Mouse (Mus musculus): Measurements from ENCODE around the gene Tctex1d1. TPM values are rescaled to one million over a fixed set of nuclear protein-coding genes. Genes with fewer than 3 reads are reported as not detected.
A peak's percentile ranks its signal among the peaks of the same experiment; 100 is the strongest.

Gene Tctex1d1
- polyA plus RNA-seq, 1 experiment from 2014 or later = 0.37 TPM

DNA sequence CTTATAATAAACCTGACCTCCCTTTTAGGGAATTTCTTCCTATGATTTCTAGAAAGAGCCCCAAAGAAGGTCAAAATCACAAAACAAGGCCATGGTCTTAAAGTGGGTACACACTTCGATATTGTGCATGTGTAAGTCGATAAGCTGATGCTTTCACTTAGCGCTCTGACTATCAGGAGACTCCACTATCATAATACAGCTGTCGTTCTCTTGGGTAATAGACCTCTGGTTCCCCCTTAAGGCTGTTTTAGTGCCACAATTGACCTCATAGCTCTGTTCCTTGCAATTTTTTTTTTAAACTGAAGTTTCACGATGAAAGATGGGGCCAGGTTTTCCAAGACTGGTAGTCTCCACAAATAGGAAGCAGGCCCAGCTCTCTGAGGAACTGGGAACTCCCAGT lies 979 bp downstream of the Tctex1d1 start:
- Histone ChIP-seq H3K9ac (ENCODE audit: low read length) (no peak overlapping the region), H3K27me3 (ENCODE audit: control insufficient read depth, insufficient read depth, low read length) (peaks cover 6% of the 10 kb centered on the region; the same call in 1 of the 2 replicates), H3K4me2 (ENCODE audit: low read depth, severe bottlenecking) (no peak overlapping the region), H3K36me3 (ENCODE audit: control insufficient read depth, insufficient read depth, low read length) (no peaks in the 10 kb centered on the region), H3K9me3 (ENCODE audit: control insufficient read depth, low read length) (no peaks in the 10 kb centered on the region), H3K4me3 (ENCODE audit: low read depth, low read length) (no peak overlapping the region), H3K27ac (replicated peaks; ENCODE audit: low read depth, low read length) (no peak overlapping the region), H3K4me1 (ENCODE audit: control insufficient read depth, insufficient read depth, low read length) (0 out of 2 replicates have a peak, but pooled peaks cover 3% of the 10 kb centered on the region)
- ATAC-seq (ENCODE audit: insufficient number of reproducible peaks, low FRiP score, low TSS enrichment, low read depth) (no peak), DNase-seq (ENCODE audit: low spot score) (no peak)
- 62% methylated on average over 5 of the region's 5 CpGs for WGBS

DNA sequence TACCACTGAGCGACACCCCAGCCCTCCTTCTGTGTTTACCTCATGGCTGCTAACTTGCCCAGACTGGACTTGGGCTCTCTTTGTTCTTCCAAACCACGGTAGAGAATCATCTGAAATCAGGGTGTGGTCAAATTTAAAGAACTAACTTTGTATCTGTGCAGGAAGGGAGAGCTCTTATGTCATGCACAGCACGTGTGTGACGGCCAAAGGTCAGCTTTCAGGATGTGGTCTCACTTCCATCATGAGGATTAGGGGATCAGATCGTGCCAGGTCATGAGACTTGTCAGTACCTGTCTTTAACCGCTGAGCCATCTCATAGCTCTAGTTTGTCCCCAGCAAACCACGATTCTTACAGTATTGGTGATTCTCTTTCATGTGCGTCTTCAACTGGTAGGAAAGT lies 3.3 kb downstream of the Tctex1d1 start:
- H3K27me3 ChIP-seq (ENCODE audit: control insufficient read depth, insufficient read depth, low read length) = peaks cover 6% of the 10 kb centered on the region; the same call in 1 of the 2 replicates
- DNase-seq (ENCODE audit: low spot score) (no peak), ATAC-seq (ENCODE audit: insufficient number of reproducible peaks, low FRiP score, low TSS enrichment, low read depth) (no peak)

DNA sequence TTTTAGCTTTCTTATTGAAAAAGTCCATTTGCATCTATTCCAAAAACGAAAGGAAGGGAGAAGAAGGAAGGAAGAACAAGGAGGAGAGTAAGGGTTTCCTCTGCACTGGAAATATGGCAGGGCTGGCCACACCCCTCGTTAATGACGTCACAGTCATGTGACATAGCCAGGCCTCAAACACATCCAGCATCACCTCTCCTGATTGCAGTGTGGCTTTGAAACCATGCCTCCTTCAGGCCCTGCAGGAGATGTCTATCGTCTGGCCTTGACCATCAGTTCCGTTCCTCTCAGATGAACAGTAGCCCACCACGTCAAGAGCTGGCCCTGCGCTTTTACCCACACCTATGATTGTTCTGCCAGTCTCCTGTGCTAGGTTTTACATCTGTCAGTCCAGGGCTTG lies 7.8 kb downstream of the Tctex1d1 start:
- no peak overlapping the region for H3K9ac ChIP-seq (ENCODE audit: low read length)
- no peak for ATAC-seq (ENCODE audit: insufficient number of reproducible peaks, low FRiP score, low TSS enrichment, low read depth)
- no peak overlapping the region for H3K27ac ChIP-seq (replicated peaks; ENCODE audit: low read depth, low read length)
- 65% methylated on average over 7 of the region's 7 CpGs for WGBS
- no peaks in the 10 kb centered on the region for H3K27me3 ChIP-seq (ENCODE audit: control insufficient read depth, insufficient read depth, low read length)
- H3K4me1 ChIP-seq (ENCODE audit: control insufficient read depth, insufficient read depth, low read length) = no peaks in the 10 kb centered on the region; the same call in 1 of the 2 replicates
- DNase-seq (ENCODE audit: low spot score) = no peak
- H3K4me3 ChIP-seq (ENCODE audit: low read depth, low read length) = no peak overlapping the region
- no peaks in the 10 kb centered on the region for H3K36me3 ChIP-seq (ENCODE audit: control insufficient read depth, insufficient read depth, low read length)
- H3K4me2 ChIP-seq (ENCODE audit: low read depth, severe bottlenecking) = no peak overlapping the region
- no peaks in the 10 kb centered on the region for H3K9me3 ChIP-seq (ENCODE audit: control insufficient read depth, low read length)

More for the DNA sequence above, 3.3 kb downstream of the Tctex1d1 start:
- no peak overlapping the region for H3K9ac ChIP-seq (ENCODE audit: low read length)
- H3K4me3 ChIP-seq (ENCODE audit: low read depth, low read length) = no peak overlapping the region
- H3K36me3 ChIP-seq (ENCODE audit: control insufficient read depth, insufficient read depth, low read length) = no peaks in the 10 kb centered on the region
- no peak overlapping the region for H3K4me2 ChIP-seq (ENCODE audit: low read depth, severe bottlenecking)
- H3K9me3 ChIP-seq (ENCODE audit: control insufficient read depth, low read length) = no peaks in the 10 kb centered on the region
- H3K4me1 ChIP-seq (ENCODE audit: control insufficient read depth, insufficient read depth, low read length) = 0 out of 2 replicates have a peak, but pooled peaks cover 3% of the 10 kb centered on the region
- no peak overlapping the region for H3K27ac ChIP-seq (replicated peaks; ENCODE audit: low read depth, low read length)
- 84% methylated on average over 8 of the region's 8 CpGs for WGBS

DNA sequence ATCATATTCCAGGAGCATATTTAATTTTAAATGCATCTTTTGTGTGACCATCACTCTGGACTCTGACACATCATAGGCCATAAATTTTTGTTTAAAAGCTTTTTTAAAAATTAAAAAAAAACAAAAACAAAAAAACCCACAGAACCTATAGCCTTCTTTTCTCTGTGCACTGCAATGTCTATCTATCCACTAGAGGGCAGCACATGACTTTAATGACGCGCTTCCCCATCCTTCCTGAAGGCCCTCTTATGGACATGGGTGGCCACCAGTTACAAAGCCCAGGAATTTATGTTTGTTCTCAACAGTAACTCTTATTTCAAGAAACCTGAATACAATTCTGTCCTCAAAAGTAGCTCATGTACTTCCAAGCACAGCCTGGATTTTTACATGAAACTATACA lies 8.5 kb downstream of the Tctex1d1 start:
- Histone ChIP-seq H3K9me3 (ENCODE audit: control insufficient read depth, low read length) (no peaks in the 10 kb centered on the region), H3K4me3 (ENCODE audit: low read depth, low read length) (no peak overlapping the region), H3K27me3 (ENCODE audit: control insufficient read depth, insufficient read depth, low read length) (no peaks in the 10 kb centered on the region), H3K36me3 (ENCODE audit: control insufficient read depth, insufficient read depth, low read length) (no peaks in the 10 kb centered on the region), H3K4me2 (ENCODE audit: low read depth, severe bottlenecking) (no peak overlapping the region), H3K4me1 (ENCODE audit: control insufficient read depth, insufficient read depth, low read length) (no peaks in the 10 kb centered on the region; the same call in 1 of the 2 replicates), H3K9ac (ENCODE audit: low read length) (no peak overlapping the region), H3K27ac (replicated peaks; ENCODE audit: low read depth, low read length) (no peak overlapping the region)
- 0% methylated on average over 2 of the region's 2 CpGs for WGBS
- ATAC-seq (ENCODE audit: insufficient number of reproducible peaks, low FRiP score, low TSS enrichment, low read depth) (no peak), DNase-seq (ENCODE audit: low spot score) (peak; percentile 70)

DNA sequence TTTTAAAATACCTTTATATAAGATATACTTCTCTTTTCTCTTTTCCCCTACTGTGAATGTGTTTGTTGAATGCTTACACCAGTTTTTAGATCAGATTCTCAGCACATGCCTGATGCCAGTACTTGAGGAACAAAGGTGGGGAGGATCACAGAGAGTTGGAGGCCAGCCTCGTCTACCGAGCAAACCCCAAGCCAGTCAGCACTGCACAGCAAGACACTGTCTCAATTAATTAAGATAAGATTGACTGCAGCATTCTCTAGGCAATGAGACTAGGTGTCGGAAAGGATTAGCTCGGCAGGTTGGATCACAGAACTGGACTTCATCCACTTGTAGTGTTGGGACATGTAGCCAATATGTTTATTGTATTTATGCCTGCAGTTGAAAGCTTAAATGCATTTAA lies 8.9 kb downstream of the Tctex1d1 start:
- WGBS = 35% methylated on average over 4 of the region's 4 CpGs
- ATAC-seq (ENCODE audit: insufficient number of reproducible peaks, low FRiP score, low TSS enrichment, low read depth) = no peak
- Histone ChIP-seq H3K4me1 (ENCODE audit: control insufficient read depth, insufficient read depth, low read length) (no peaks in the 10 kb centered on the region; the same call in 1 of the 2 replicates), H3K27me3 (ENCODE audit: control insufficient read depth, insufficient read depth, low read length) (no peaks in the 10 kb centered on the region), H3K4me2 (ENCODE audit: low read depth, severe bottlenecking) (no peak overlapping the region), H3K36me3 (ENCODE audit: control insufficient read depth, insufficient read depth, low read length) (no peaks in the 10 kb centered on the region), H3K9ac (ENCODE audit: low read length) (no peak overlapping the region), H3K4me3 (ENCODE audit: low read depth, low read length) (no peak overlapping the region), H3K9me3 (ENCODE audit: control insufficient read depth, low read length) (no peaks in the 10 kb centered on the region), H3K27ac (replicated peaks; ENCODE audit: low read depth, low read length) (no peak overlapping the region)
- DNase-seq (ENCODE audit: low spot score) = no peak

DNA sequence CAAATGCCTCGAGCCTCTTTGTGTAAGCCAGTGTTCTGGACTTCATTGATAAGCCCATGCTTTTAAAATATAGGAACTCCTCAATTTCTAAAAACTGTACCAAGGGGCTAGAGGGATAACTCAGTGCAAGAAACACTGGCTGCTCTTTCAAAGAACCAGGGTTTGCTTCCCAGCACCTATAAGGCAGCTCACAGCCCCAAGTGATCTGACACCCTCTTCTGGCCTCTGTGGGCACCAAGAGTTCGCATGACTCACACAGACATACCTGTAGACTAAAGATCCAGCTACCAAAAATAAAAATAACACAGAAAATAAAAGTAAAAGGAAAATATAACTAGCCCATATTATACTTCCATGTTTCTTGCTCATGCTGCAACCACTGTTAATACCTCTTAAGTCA lies 9.3 kb downstream of the Tctex1d1 start:
- H3K36me3 ChIP-seq (ENCODE audit: control insufficient read depth, insufficient read depth, low read length) = no peaks in the 10 kb centered on the region
- ATAC-seq (ENCODE audit: insufficient number of reproducible peaks, low FRiP score, low TSS enrichment, low read depth) (no peak), DNase-seq (ENCODE audit: low spot score) (no peak)
- no peaks in the 10 kb centered on the region for H3K27me3 ChIP-seq (ENCODE audit: control insufficient read depth, insufficient read depth, low read length)
- H3K27ac ChIP-seq (replicated peaks; ENCODE audit: low read depth, low read length) = no peak overlapping the region
- H3K9ac ChIP-seq (ENCODE audit: low read length) = no peak overlapping the region
- no peaks in the 10 kb centered on the region; the same call in 1 of the 2 replicates for H3K4me1 ChIP-seq (ENCODE audit: control insufficient read depth, insufficient read depth, low read length)
- H3K9me3 ChIP-seq (ENCODE audit: control insufficient read depth, low read length) = no peaks in the 10 kb centered on the region
- H3K4me2 ChIP-seq (ENCODE audit: low read depth, severe bottlenecking) = no peak overlapping the region
- 86% methylated on average over 2 of the region's 2 CpGs for WGBS
- no peak overlapping the region for H3K4me3 ChIP-seq (ENCODE audit: low read depth, low read length)

DNA sequence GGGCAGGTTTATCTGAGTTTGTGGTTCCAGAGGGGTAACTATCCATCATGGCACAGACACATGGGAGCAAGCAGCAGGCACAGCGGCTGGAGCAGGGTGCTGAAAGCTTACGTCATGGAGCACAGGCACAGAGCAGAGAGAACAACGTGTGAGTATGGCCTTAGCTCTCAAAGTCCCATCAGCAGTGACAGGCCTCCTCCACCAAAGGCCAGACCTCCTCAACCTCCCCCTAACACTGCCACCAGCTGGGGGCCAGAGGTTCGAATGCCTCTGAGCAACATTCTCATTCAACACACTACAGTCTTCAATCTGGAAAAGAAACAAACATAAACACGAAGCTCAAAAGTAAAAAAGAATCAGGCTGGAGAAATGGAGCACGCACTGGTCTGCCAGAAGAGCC lies 10.1 kb downstream of the Tctex1d1 start:
- no peak overlapping the region for H3K4me3 ChIP-seq (ENCODE audit: low read depth, low read length)
- WGBS = 71% methylated on average over 6 of the region's 6 CpGs

DNA sequence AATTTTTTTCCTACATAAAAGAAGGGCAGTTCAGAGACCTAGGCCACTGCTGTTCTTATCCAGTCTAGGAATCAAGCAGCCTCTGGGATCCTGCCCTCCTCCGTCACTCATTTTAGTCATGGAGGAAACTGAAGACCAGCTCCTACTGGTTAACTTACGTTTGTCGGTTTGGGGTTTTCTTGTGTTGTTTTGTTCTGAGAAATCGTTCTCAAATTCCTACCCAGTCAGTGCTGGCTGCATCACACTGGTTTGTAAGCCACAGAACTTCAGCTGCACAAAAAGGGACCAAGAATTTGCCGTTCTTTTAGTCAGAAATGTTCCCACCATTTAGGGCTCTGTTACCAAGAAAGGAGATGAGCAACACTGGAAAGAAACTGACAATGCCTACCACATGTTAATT lies 11.0 kb downstream of the Tctex1d1 start:
- Histone ChIP-seq H3K4me3 (ENCODE audit: low read depth, low read length) (no peak overlapping the region), H3K27ac (replicated peaks; ENCODE audit: low read depth, low read length) (no peak overlapping the region), H3K36me3 (ENCODE audit: control insufficient read depth, insufficient read depth, low read length) (no peaks in the 10 kb centered on the region), H3K4me2 (ENCODE audit: low read depth, severe bottlenecking) (no peak overlapping the region), H3K9ac (ENCODE audit: low read length) (no peak overlapping the region), H3K27me3 (ENCODE audit: control insufficient read depth, insufficient read depth, low read length) (no peaks in the 10 kb centered on the region), H3K4me1 (ENCODE audit: control insufficient read depth, insufficient read depth, low read length) (no peaks in the 10 kb centered on the region; the same call in 1 of the 2 replicates), H3K9me3 (ENCODE audit: control insufficient read depth, low read length) (no peaks in the 10 kb centered on the region)
- 80% methylated on average over 5 of the region's 5 CpGs for WGBS
- no peak for ATAC-seq (ENCODE audit: insufficient number of reproducible peaks, low FRiP score, low TSS enrichment, low read depth)
- no peak for DNase-seq (ENCODE audit: low spot score)

More for the DNA sequence above, 10.1 kb downstream of the Tctex1d1 start:
- H3K27me3 ChIP-seq (ENCODE audit: control insufficient read depth, insufficient read depth, low read length) = no peaks in the 10 kb centered on the region
- H3K27ac ChIP-seq (replicated peaks; ENCODE audit: low read depth, low read length) = no peak overlapping the region
- H3K4me1 ChIP-seq (ENCODE audit: control insufficient read depth, insufficient read depth, low read length) = no peaks in the 10 kb centered on the region; the same call in 1 of the 2 replicates
- H3K4me2 ChIP-seq (ENCODE audit: low read depth, severe bottlenecking) = no peak overlapping the region
- no peaks in the 10 kb centered on the region for H3K36me3 ChIP-seq (ENCODE audit: control insufficient read depth, insufficient read depth, low read length)
- H3K9me3 ChIP-seq (ENCODE audit: control insufficient read depth, low read length) = no peaks in the 10 kb centered on the region
- no peak for ATAC-seq (ENCODE audit: insufficient number of reproducible peaks, low FRiP score, low TSS enrichment, low read depth)
- no peak overlapping the region for H3K9ac ChIP-seq (ENCODE audit: low read length)
- no peak for DNase-seq (ENCODE audit: low spot score)

DNA sequence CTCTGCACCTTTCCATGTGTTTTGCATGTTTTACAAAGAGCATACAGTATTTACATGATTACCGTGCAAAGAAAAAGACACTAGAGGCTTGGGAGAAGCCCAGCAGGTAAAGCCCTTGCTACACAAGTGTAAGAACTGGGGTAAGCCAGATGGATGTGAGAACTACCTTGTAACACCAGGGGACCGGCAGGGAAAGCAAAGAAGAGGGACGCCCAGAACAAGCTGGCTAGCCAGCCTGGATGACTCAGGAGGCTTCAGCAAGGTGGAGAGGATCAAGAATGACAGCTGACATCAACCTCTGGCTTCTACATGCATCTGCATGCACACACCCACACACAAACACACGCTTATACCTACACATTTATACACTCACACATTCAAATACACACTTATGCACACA lies 11.6 kb downstream of the Tctex1d1 start:
- Histone ChIP-seq H3K4me1 (ENCODE audit: control insufficient read depth, insufficient read depth, low read length) (no peaks in the 10 kb centered on the region; the same call in 1 of the 2 replicates), H3K36me3 (ENCODE audit: control insufficient read depth, insufficient read depth, low read length) (no peaks in the 10 kb centered on the region), H3K9me3 (ENCODE audit: control insufficient read depth, low read length) (no peaks in the 10 kb centered on the region), H3K4me2 (ENCODE audit: low read depth, severe bottlenecking) (no peak overlapping the region), H3K9ac (ENCODE audit: low read length) (no peak overlapping the region), H3K27me3 (ENCODE audit: control insufficient read depth, insufficient read depth, low read length) (no peaks in the 10 kb centered on the region), H3K4me3 (ENCODE audit: low read depth, low read length) (no peak overlapping the region), H3K27ac (replicated peaks; ENCODE audit: low read depth, low read length) (no peak overlapping the region)
- ATAC-seq (ENCODE audit: insufficient number of reproducible peaks, low FRiP score, low TSS enrichment, low read depth) = no peak
- DNase-seq (ENCODE audit: low spot score) = no peak
- 80% methylated on average over 4 of the region's 4 CpGs for WGBS

Measured in limb, embryonic 11.5 days (tissue).